9 mouse cellular contexts compared by ENCODE assay signal in the genomic region with DNA sequence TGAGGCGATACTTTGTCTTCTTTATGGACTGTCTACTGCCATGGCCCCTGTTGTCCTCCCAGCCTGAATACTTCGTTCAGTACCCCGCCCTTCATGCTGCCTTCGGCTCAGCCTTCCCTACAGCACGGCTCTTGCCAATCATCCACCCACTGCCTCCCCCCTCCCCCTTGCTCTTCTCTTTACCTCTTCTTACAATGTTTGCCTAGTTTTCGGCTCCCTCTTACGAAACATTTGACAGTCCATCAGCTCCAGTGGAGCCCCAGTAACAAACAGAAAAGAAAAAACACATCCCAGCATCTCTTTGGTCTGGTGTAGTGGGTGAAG. TPM values are rescaled to one million over a fixed set of nuclear protein-coding genes. Genes with fewer than 3 reads are reported as not detected.
DNase-seq lines count a peak whose midpoint lies in the region; ATAC-seq and TF ChIP-seq lines count a peak whose summit lies in the region.
"Had no signal": no experiment of that assay in that cellular context is flagged by ENCODE, and none has a peak within 500 bp of the region (broad histone marks: within the 10 kb centered on the region; RNA-seq: fewer than 3 reads in every experiment).

No protein-coding gene starts in this region.

- no peak overlapping the region for H3K4me3 ChIP-seq in heart, embryonic 13.5 days
- H3K4me3 ChIP-seq in forebrain, postnatal 0 days (ENCODE audit: low read depth, low read length): no peak overlapping the region
- peak overlapping the region; percentile 21; the same call in 1 of the 2 replicates for H3K4me3 ChIP-seq in liver, embryonic 15.5 days (replicated peaks)

- no peak overlapping the region for H3K9ac ChIP-seq in heart, embryonic 13.5 days
- peak overlapping the region; percentile 18; the same call in 1 of the 2 replicates for H3K9ac ChIP-seq in forebrain, postnatal 0 days
- no peak overlapping the region for H3K9ac ChIP-seq in liver, embryonic 15.5 days

- H3K9me3 ChIP-seq in heart, embryonic 13.5 days: no peaks in the 10 kb centered on the region
- no peaks in the 10 kb centered on the region for H3K9me3 ChIP-seq in forebrain, postnatal 0 days (ENCODE audit: low read length)
- H3K9me3 ChIP-seq in liver, embryonic 15.5 days (replicated peaks): no peaks in the 10 kb centered on the region
- H3K9me3 ChIP-seq: megakaryocyte, embryonic 14.5 days had no signal

- WGBS in heart, embryonic 13.5 days: 46% methylated on average over 7 of the region's 7 CpGs
- WGBS in forebrain, postnatal 0 days: 25% methylated on average over 7 of the region's 7 CpGs
- WGBS in liver, embryonic 15.5 days (ENCODE audit: insufficient replicate concordance): 31% methylated on average over 7 of the region's 7 CpGs

- no peak for TF ChIP-seq CTCF in forebrain, postnatal 0 days (IDR thresholded peaks at IDR 0.05; ENCODE audit: low read depth)

- no peaks in the 10 kb centered on the region for H3K36me3 ChIP-seq in heart, embryonic 13.5 days
- H3K36me3 ChIP-seq in forebrain, postnatal 0 days (ENCODE audit: insufficient read depth): no peaks in the 10 kb centered on the region
- no peaks in the 10 kb centered on the region for H3K36me3 ChIP-seq in liver, embryonic 15.5 days (replicated peaks)

- no peak for DNase-seq in heart, postnatal 10 days
- DNase-seq in NIH3T3 (ENCODE audit: low read depth) (peak; percentile 11), MN1 (ENCODE audit: low spot score) (no peak)
- DNase-seq in forebrain, postnatal 0 days: no peak
- no peak for DNase-seq in frontal cortex, postnatal 25 days (ENCODE audit: low spot score in 2 of 2)
- DNase-seq in kidney, postnatal 14 days: no peak

- H3K27me3 ChIP-seq in heart, embryonic 13.5 days (replicated peaks): peaks cover 72% of the 10 kb centered on the region
- no peaks in the 10 kb centered on the region for H3K27me3 ChIP-seq in forebrain, postnatal 0 days (ENCODE audit: insufficient read depth, low read length)
- H3K27me3 ChIP-seq in liver, embryonic 15.5 days: no peaks in the 10 kb centered on the region; the same call in 1 of the 2 replicates

- peaks cover 21% of the 10 kb centered on the region for H3K4me1 ChIP-seq in heart, embryonic 13.5 days
- no peaks in the 10 kb centered on the region for H3K4me1 ChIP-seq in forebrain, postnatal 0 days (ENCODE audit: insufficient read depth)
- H3K4me1 ChIP-seq in liver, embryonic 15.5 days (replicated peaks): 0 out of 2 replicates have a peak, but pooled peaks cover 3% of the 10 kb centered on the region

- no peak for ATAC-seq in heart, embryonic 13.5 days (ENCODE audit: extremely low read depth, insufficient number of reproducible peaks, low FRiP score, low TSS enrichment)
- no peak for ATAC-seq in forebrain, postnatal 0 days
- peak; percentile 76 for ATAC-seq in liver, embryonic 15.5 days (ENCODE audit: insufficient read depth)

- H3K27ac ChIP-seq in heart, embryonic 13.5 days (replicated peaks): no peak overlapping the region
- no peak overlapping the region for H3K27ac ChIP-seq in forebrain, postnatal 0 days (ENCODE audit: low read depth, low read length)
- no peak overlapping the region for H3K27ac ChIP-seq in liver, embryonic 15.5 days (replicated peaks)

- intact Hi-C loops in heart, postnatal 10 days (cut with DNase I): loop anchor here (1.0 kb wide), 1 partner anchor 48 kb away; no protein-coding TSS in a partner anchor

- H3K4me2 ChIP-seq in heart, embryonic 13.5 days: peak overlapping the region; percentile 58
- H3K4me2 ChIP-seq in forebrain, postnatal 0 days (ENCODE audit: low read depth): peak overlapping the region; percentile 41
- H3K4me2 ChIP-seq in liver, embryonic 15.5 days: peak overlapping the region; percentile 44

RNA-seq across cellular contexts. Expression of gene Stab2, which starts 35.4 kb away (rescaled TPM):
- 0.53 and 1.1 TPM in 2 replicates for polyA plus RNA-seq in heart, embryonic 13.5 days (2015; fragmentation: Nextera tagmentation; extraction: Ambion mirVana)
- under 1 TPM; 0.22 to 0.41 TPM for total RNA-seq in heart, postnatal 10 days (2021)
- total RNA-seq in forebrain, postnatal 0 days (2014; rRNA removed): 0.19 and 0.31 TPM in 2 replicates
- 0.04 and 0.08 TPM in 2 replicates for polyA plus RNA-seq in forebrain, postnatal 0 days (2015; fragmentation: Nextera tagmentation; extraction: Ambion mirVana)
- polyA plus RNA-seq in liver, embryonic 15.5 days (2015; fragmentation: Nextera tagmentation; extraction: Ambion mirVana): 19.5 and 21.8 TPM in 2 replicates
